Mouse (Mus musculus) kidney, adult 10 weeks (tissue): ENCODE results near the gene Samd14. TPM values are rescaled to one million over a fixed set of nuclear protein-coding genes. Genes with fewer than 3 reads are reported as not detected.

Source experiments
- polyA plus RNA-seq: library from polyadenylated mRNA; stranded (reverse); fragments of 350-450 nt; fragmentation: Illumina TruSeq; extraction: RNeasy Lipid Tissue Mini Kit (QIAGEN cat#74804); gene quantifications from one replicate; pipeline ENCODE4 v1.2.3, GENCODE M21; 2014; ENCODE audit warnings: low read depth, low replicate concordance

Gene Samd14
- not detected for polyA plus RNA-seq

DNA sequence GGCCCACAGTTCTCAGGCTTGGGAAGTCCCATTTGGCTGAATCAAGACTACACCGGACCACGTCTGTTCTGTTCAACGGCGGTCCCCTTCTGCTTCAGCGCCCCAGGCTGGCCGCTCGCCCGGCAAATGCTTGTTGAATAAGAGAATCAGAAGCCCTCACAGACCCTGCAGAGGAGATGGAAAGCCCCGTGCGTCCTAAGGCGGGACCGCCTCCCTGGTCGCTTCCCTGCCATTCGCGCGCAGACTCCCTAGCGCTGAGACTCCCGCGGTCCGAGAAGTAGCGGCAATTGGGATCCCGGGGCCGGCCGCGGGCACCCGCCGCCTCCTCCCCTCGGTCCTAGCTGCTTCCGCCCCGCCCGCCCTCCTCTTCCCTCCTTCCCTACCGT lies at the start of gene Samd14:
Gene Samd14, plus strand, starts transcription at position 251 of the 386 bp plus-strand sequence.

DNA sequence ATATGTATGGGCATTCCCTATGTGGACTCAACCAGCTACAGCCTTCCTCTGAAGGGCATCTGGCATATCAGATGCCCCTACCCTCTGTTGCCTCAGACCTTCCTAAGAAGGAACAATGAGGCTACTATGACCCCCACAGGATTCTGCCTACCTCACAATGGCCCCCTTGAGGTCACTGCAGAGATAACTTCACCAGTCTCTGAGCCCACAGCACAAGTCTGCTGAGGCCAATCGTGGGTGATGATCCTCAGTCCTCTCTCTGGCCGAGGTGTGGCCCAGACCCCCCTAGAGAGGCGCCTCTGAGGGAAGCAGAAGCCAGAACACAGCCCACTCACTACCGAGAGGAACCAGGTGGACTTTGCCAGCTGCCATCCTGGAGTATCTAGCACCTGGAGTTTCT lies 42.3 kb upstream of the Samd14 start, which contains the start of gene Hils1:
Gene Hils1, plus strand, starts transcription at position 175 of the 400 bp plus-strand sequence.

DNA sequence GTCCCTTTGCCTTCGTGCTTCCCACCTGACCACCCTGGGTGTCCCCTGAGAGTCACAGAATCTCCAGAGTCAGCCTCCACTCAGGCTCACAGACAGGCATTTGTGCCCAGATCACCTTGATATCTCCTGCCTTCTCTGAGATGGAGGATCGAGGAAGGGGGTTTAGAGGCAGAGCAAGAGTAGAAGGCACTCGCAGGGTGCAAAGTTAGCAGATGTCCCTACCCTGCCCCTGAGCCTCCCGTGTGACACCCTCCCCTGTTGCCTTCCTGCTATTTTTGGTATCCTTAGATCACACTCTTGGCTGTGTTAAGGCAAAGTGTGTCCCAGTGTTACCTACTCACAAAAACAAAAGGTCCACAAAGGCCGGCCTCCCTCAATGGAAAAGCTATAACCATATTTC lies 33.5 kb upstream of the Samd14 start, which contains the start of gene Sgca:
Gene Sgca, minus strand, starts transcription at position 129 of the 400 bp plus-strand sequence.

DNA sequence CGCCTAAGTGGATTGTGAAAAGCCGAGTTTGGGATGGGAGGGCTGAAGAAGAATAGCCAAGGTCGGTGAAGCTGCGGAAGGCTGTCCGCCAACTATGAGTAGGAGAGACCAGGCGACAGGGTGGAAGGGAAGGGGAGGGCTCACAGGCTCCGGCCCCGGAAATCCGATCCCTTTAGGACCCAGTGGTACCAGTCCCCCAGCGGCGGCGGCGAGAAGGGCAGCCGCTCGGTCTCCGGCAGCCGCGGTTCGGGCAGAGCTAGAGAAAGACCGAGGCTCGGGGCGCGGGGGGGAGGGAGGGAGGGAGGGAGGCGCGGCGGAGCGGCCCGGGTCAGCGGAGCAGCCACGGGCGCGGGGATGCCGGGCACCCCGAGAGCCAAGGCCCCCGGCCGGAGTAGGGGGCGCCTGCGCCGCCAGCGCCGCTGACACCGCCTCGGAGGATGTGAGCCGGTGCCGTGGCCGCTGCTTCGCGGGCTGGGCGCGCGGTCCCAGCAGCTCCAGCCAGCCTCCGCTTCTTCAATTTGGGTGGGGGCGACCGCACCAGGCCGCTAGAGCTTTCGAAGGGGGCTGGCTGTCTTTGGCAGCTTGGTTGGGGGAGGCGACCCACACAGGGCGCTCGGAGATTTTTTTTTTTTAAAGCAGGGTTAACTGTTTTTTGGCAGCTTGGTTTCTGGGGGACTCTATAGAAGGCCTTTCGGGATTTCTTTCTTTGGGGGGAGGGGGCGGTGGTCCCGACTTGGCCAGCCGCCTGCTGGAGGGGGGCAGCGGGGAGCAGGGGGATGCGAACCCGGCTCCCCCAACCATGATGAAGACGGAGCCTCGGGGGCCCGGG lies 18.7 kb upstream of the Samd14 start, which contains the start of gene Ppp1r9b:
Gene Ppp1r9b, plus strand, starts transcription at position 287 of the 829 bp plus-strand sequence.

DNA sequence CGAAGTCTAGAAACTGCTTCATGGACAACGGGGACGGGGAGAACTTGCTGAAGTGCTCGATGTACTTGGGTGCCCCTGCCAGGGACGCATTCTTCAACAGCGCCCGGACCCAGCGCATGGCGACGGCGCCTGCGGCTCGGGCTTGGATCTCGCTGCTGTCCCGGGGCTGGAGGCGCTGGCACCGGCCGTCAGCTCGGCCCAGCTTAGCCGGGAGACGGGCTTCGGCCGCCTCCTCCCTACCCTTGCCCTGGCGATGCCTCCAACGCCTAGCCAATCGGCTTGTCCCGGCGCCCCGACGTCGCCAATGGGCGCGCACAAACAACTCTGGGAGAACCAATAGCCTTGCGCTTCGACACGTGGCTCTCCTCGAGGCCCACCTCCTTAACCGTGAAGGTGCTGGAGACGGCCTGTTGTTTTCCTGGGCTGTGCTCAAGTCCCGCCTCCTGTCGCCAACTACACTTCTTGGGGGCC lies 31.5 kb downstream of the Samd14 start, which contains the start of gene Pdk2:
Gene Pdk2, minus strand, starts transcription at position 216 of the 471 bp plus-strand sequence.

Other genes with a start within 250 kb of the Samd14 start
- gene Tmem92, start 227.2 kb upstream of the Samd14 start, polyA plus RNA-seq = not detected
- 1.5 TPM for gene Col1a1, start 73.7 kb upstream of the Samd14 start, polyA plus RNA-seq
- gene Hils1, start 42.3 kb upstream of the Samd14 start, polyA plus RNA-seq = not detected
- gene Sgca, start 33.6 kb upstream of the Samd14 start, polyA plus RNA-seq = not detected
- gene Ppp1r9b, start 18.8 kb upstream of the Samd14 start, polyA plus RNA-seq = 8.9 TPM
- 11.2 TPM for gene Pdk2, start 31.5 kb downstream of the Samd14 start, polyA plus RNA-seq
- 1.5 TPM for gene Itga3, start 66.9 kb downstream of the Samd14 start, polyA plus RNA-seq
- not detected for gene Dlx3, start 110.2 kb downstream of the Samd14 start, polyA plus RNA-seq
- not detected for gene Dlx4, start 136.4 kb downstream of the Samd14 start, polyA plus RNA-seq